Mouse (Mus musculus) intestine, embryonic 16.5 days (tissue): ENCODE results near the gene Crk. TPM values are rescaled to one million over a fixed set of nuclear protein-coding genes. Genes with fewer than 3 reads are reported as not detected.
A peak's percentile ranks its signal among the peaks of the same experiment; 100 is the strongest.

Source experiments
- ATAC-seq: fragments of 200-750 bp; cut with Nextera tagmentation; 2 replicates; pipeline ENCODE4 v1.8.0; 2017; ENCODE audit warnings: moderate TSS enrichment, moderate library complexity
- H3K27ac ChIP-seq: fragments of 300-500 bp; sonication (generic); 2 replicates; pipeline ENCODE4 v1.5.1; 2014; ENCODE audit warnings: mild to moderate bottlenecking, low read length
- H3K27me3 ChIP-seq: fragments of 300-500 bp; sonication (generic); replicated peaks from 2 replicates; pipeline ENCODE4 v1.6.1; 2014; ENCODE audit warnings: low read length, control low read depth, mixed read lengths; ENCODE audit not compliant: control insufficient read depth, insufficient read depth
- H3K36me3 ChIP-seq: fragments of 300-500 bp; sonication (generic); 2 replicates; pipeline ENCODE4 v1.6.1; 2014; ENCODE audit warnings: low read length, control low read depth; ENCODE audit not compliant: control insufficient read depth, insufficient read depth
- H3K4me1 ChIP-seq: fragments of 300-500 bp; sonication (generic); 2 replicates; pipeline ENCODE4 v1.6.1; 2014; ENCODE audit warnings: low read length, control low read depth, mixed read lengths; ENCODE audit not compliant: control insufficient read depth, insufficient read depth
- H3K4me2 ChIP-seq: fragments of 300-500 bp; sonication (generic); 2 replicates; pipeline ENCODE4 v1.6.1; 2014; ENCODE audit warnings: low read depth, low read length, control low read depth
- H3K4me3 ChIP-seq: fragments of 300-500 bp; sonication (generic); 2 replicates; pipeline ENCODE4 v1.5.1; 2014; ENCODE audit warnings: mild to moderate bottlenecking, low read length
- H3K9ac ChIP-seq: fragments of 300-500 bp; sonication (generic); 2 replicates; pipeline ENCODE4 v1.6.1; 2014; ENCODE audit warnings: low read depth, low read length
- H3K9me3 ChIP-seq: fragments of 300-500 bp; sonication (generic); 2 replicates; pipeline ENCODE4 v1.6.1; 2016; ENCODE audit warnings: low read length, control low read depth; ENCODE audit not compliant: control insufficient read depth
- WGBS: fragments of 180-500 bp; shearing (Covaris S2); extraction: QIAGEN DNeasy Blood & Tissue Kit; methylation state at CpG from one replicate; pipeline ENCODE4 v1.1.7; 2014; 5-methylcytosine and 5-hydroxymethylcytosine counted together
- polyA plus RNA-seq: library from polyadenylated mRNA; unstranded; fragments of >200 nt; fragmentation: Nextera tagmentation; extraction: Ambion mirVana; gene quantifications from 2 replicates; pipeline ENCODE4 v1.2.1, GENCODE M21; 2015

Gene Crk
- polyA plus RNA-seq, 1 experiment from 2014 or later = 94.1 TPM

- no peaks in the 10 kb centered on the region for H3K36me3 ChIP-seq
- H3K27me3 ChIP-seq = no peaks in the 10 kb centered on the region
- 67% methylated on average over 6 of the region's 6 CpGs for WGBS
- peaks cover 7% of the 10 kb centered on the region for H3K4me1 ChIP-seq
- H3K27ac ChIP-seq = 0 out of 2 replicates have a peak overlapping the region, but pooled peaks have one; percentile 42
- no peak overlapping the region for H3K4me3 ChIP-seq
- H3K4me2 ChIP-seq = no peak overlapping the region
- ATAC-seq = no peak
- H3K9ac ChIP-seq = no peak overlapping the region
- H3K9me3 ChIP-seq = no peaks in the 10 kb centered on the region
These were observed 31.3 kb upstream of the Crk start for GRCm38 (mm10) chr11:75647681-75648211.

- H3K9ac ChIP-seq = no peak overlapping the region
- ATAC-seq = no peak
- H3K4me3 ChIP-seq = no peak overlapping the region
- H3K27me3 ChIP-seq = no peaks in the 10 kb centered on the region
- H3K27ac ChIP-seq = peak overlapping the region; percentile 55
- H3K36me3 ChIP-seq = no peaks in the 10 kb centered on the region
- H3K9me3 ChIP-seq = no peaks in the 10 kb centered on the region
- H3K4me2 ChIP-seq = no peak overlapping the region
- 65% methylated on average over 4 of the region's 4 CpGs for WGBS
- H3K4me1 ChIP-seq = peaks cover 17% of the 10 kb centered on the region
These were observed 29.9 kb upstream of the Crk start for GRCm38 (mm10) chr11:75649155-75649561.

- ATAC-seq = no peak
- H3K9me3 ChIP-seq = no peaks in the 10 kb centered on the region
- H3K4me1 ChIP-seq = peaks cover 29% of the 10 kb centered on the region
- peak within 1 kb of the TSS; percentile 92 for H3K9ac ChIP-seq
- H3K27me3 ChIP-seq = no peaks in the 10 kb centered on the region
- H3K27ac ChIP-seq = peak within 1 kb of the TSS; percentile 96
- WGBS = 76% methylated on average over 7 of the region's 7 CpGs
- H3K4me2 ChIP-seq = peak within 1 kb of the TSS; percentile 78
- no peaks in the 10 kb centered on the region for H3K36me3 ChIP-seq
- H3K4me3 ChIP-seq = peak within 1 kb of the TSS; percentile 77
These were observed 28.7 kb upstream of the Crk start, which contains the start of gene Myo1c for GRCm38 (mm10) chr11:75650311-75650710. TSS of gene Myo1c (plus strand) at chr11:75650504.

- ATAC-seq = no peak
- peak overlapping the region; percentile 92 for H3K9ac ChIP-seq
- WGBS = 42% methylated on average over 13 of the region's 13 CpGs
These were observed 28.1 kb upstream of the Crk start for GRCm38 (mm10) chr11:75650958-75651425.

GRCm38 (mm10) chr11:75651426-75652221 lies 27.4 kb upstream of the Crk start:
- Histone ChIP-seq H3K9ac (peak overlapping the region; percentile 92), H3K27ac (peak overlapping the region; percentile 96), H3K9me3 (no peaks in the 10 kb centered on the region), H3K4me2 (peak overlapping the region; percentile 78), H3K36me3 (no peaks in the 10 kb centered on the region), H3K4me3 (peak overlapping the region; percentile 77), H3K27me3 (no peaks in the 10 kb centered on the region), H3K4me1 (peaks cover 36% of the 10 kb centered on the region)
- peak; percentile 78 for ATAC-seq
- WGBS = under 1% methylated on average over 54 of the region's 54 CpGs

More at GRCm38 (mm10) chr11:75650958-75651425, 28.1 kb upstream of the Crk start:
- no peaks in the 10 kb centered on the region for H3K36me3 ChIP-seq
- peak overlapping the region; percentile 78 for H3K4me2 ChIP-seq
- H3K27me3 ChIP-seq = no peaks in the 10 kb centered on the region
- no peaks in the 10 kb centered on the region for H3K9me3 ChIP-seq
- peak overlapping the region; percentile 77 for H3K4me3 ChIP-seq
- peaks cover 31% of the 10 kb centered on the region for H3K4me1 ChIP-seq
- peak overlapping the region; percentile 20; the same call in 1 of the 2 replicates for H3K27ac ChIP-seq

GRCm38 (mm10) chr11:75652222-75652941 lies 26.7 kb upstream of the Crk start:
- ATAC-seq = no peak
- peak overlapping the region; percentile 96 for H3K27ac ChIP-seq
- no peaks in the 10 kb centered on the region for H3K9me3 ChIP-seq
- 31% methylated on average over 20 of the region's 20 CpGs for WGBS
- H3K27me3 ChIP-seq = no peaks in the 10 kb centered on the region
- peaks cover 42% of the 10 kb centered on the region for H3K4me1 ChIP-seq
- no peaks in the 10 kb centered on the region for H3K36me3 ChIP-seq
- H3K4me3 ChIP-seq = peak overlapping the region; percentile 77
- H3K4me2 ChIP-seq = peak overlapping the region; percentile 78
- H3K9ac ChIP-seq = peak overlapping the region; percentile 92

GRCm38 (mm10) chr11:75652942-75653684 lies 25.9 kb upstream of the Crk start:
- ATAC-seq = no peak
- 37% methylated on average over 14 of the region's 14 CpGs for WGBS

GRCm38 (mm10) chr11:75653781-75654470 lies 25.1 kb upstream of the Crk start:
- H3K4me2 ChIP-seq = peak overlapping the region; percentile 90
- H3K9ac ChIP-seq = peak overlapping the region; percentile 76
- peak overlapping the region; percentile 86 for H3K27ac ChIP-seq
- H3K36me3 ChIP-seq = peaks cover 8% of the 10 kb centered on the region
- peak; percentile 61 for ATAC-seq
- H3K27me3 ChIP-seq = no peaks in the 10 kb centered on the region
- peaks cover 42% of the 10 kb centered on the region for H3K4me1 ChIP-seq
- H3K9me3 ChIP-seq = no peaks in the 10 kb centered on the region
- peak overlapping the region; percentile 70 for H3K4me3 ChIP-seq
- under 1% methylated on average over 36 of the region's 45 CpGs for WGBS

More at GRCm38 (mm10) chr11:75652942-75653684, 25.9 kb upstream of the Crk start:
- Histone ChIP-seq H3K4me2 (peak overlapping the region; percentile 90), H3K9me3 (no peaks in the 10 kb centered on the region), H3K9ac (peak overlapping the region; percentile 76), H3K36me3 (peaks cover 3% of the 10 kb centered on the region; the same call in 1 of the 2 replicates), H3K4me1 (peaks cover 42% of the 10 kb centered on the region), H3K4me3 (peak overlapping the region; percentile 70), H3K27ac (peak overlapping the region; percentile 86), H3K27me3 (no peaks in the 10 kb centered on the region)
